In the genomic region with DNA sequence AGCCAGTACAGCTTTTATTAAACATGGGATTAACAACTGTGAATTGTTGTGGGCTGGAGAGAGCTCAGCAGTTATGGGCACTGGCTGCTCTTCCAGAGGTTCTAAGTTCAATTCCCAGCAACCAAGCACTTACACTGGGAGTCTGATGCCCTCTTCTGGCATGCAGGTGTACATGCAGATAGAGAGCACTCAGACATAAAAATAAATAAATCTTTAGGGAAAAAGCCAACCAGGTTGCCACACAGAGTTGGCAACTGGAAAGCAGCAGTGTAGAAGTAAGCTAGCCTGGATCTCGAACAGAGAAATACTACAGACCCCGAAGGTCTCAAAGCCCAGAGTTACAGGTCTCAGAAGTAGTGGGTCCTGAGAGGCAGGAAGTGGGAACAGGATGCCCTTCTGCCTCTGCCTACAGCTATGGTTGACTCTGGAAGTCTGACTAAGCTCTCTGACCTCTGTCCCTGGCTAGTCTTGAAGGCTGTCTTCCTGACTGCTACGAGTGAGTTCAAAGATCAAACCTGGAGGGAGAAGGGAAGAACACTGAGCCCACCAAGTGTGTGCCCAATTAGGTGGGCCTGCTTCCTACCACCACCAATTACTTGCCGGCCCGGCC, we compare ENCODE assay signal across 8 mouse cellular contexts. TPM values are rescaled to one million over a fixed set of nuclear protein-coding genes. Genes with fewer than 3 reads are reported as not detected.
DNase-seq lines count a peak whose midpoint lies in the region; ATAC-seq and TF ChIP-seq lines count a peak whose summit lies in the region.

No protein-coding gene starts in this region.

- no peak for ATAC-seq in forebrain, postnatal 0 days
- no peak for ATAC-seq in forebrain, embryonic 16.5 days
- ATAC-seq in frontal cortex, adult (ENCODE audit: low TSS enrichment) = no peak

- WGBS in forebrain, postnatal 0 days = 59% methylated on average over 5 of the region's 5 CpGs
- 76% methylated on average over 5 of the region's 5 CpGs for WGBS in forebrain, embryonic 16.5 days
- 39% methylated on average over 5 of the region's 5 CpGs for WGBS in macrophage (ENCODE audit: missing documents)

- H3K79me2 ChIP-seq in macrophage (ENCODE audit: inconsistent target) = no peaks in the 10 kb centered on the region

- H3K9ac ChIP-seq in forebrain, postnatal 0 days = no peak overlapping the region
- no peak overlapping the region for H3K9ac ChIP-seq in forebrain, embryonic 16.5 days (replicated peaks; ENCODE audit: low read depth, low read length)

- H3K9me3 ChIP-seq in forebrain, postnatal 0 days (ENCODE audit: low read length) = no peaks in the 10 kb centered on the region
- no peaks in the 10 kb centered on the region for H3K9me3 ChIP-seq in forebrain, embryonic 16.5 days (ENCODE audit: control insufficient read depth, low read length)

- intact Hi-C loops in heart, postnatal 14 days (cut with DNase I) = loop anchor here (1.0 to 5.0 kb wide), 2 partner anchors 39 to 99 kb away; partner anchors contain the start of gene Ubn2

- peak; percentile 18 for DNase-seq in forebrain, postnatal 0 days
- peak; percentile 13 to 14 for DNase-seq in urinary bladder, postnatal 36 days (ENCODE audit: low spot score in 2 of 2)
- no peak for DNase-seq in urinary bladder, postnatal 10 days (ENCODE audit: low spot score)
- peak; percentile 16 to 33 for DNase-seq in heart, postnatal 14 days
- DNase-seq in left cerebral cortex, adult 11 months (ENCODE audit: low spot score) = no peak

- no peaks in the 10 kb centered on the region for H3K36me3 ChIP-seq in forebrain, postnatal 0 days (ENCODE audit: insufficient read depth)
- no peaks in the 10 kb centered on the region for H3K36me3 ChIP-seq in forebrain, embryonic 16.5 days (ENCODE audit: control insufficient read depth, insufficient read depth)
- H3K36me3 ChIP-seq in macrophage (ENCODE audit: inconsistent target) = no peaks in the 10 kb centered on the region

- no peak overlapping the region for H3K4me2 ChIP-seq in forebrain, postnatal 0 days (ENCODE audit: low read depth)
- H3K4me2 ChIP-seq in forebrain, embryonic 16.5 days (ENCODE audit: low read length) = no peak overlapping the region

- TF ChIP-seq CTCF in forebrain, postnatal 0 days (IDR thresholded peaks at IDR 0.05; ENCODE audit: low read depth) = peak; percentile 68

- H3K4me3 ChIP-seq in forebrain, postnatal 0 days (ENCODE audit: low read depth, low read length) = no peak overlapping the region
- no peak overlapping the region for H3K4me3 ChIP-seq in forebrain, embryonic 16.5 days (replicated peaks; ENCODE audit: low read length)
- no peak overlapping the region for H3K4me3 ChIP-seq in macrophage (ENCODE audit: inconsistent target)

- no peaks in the 10 kb centered on the region for H3K27me3 ChIP-seq in forebrain, postnatal 0 days (ENCODE audit: insufficient read depth, low read length)
- no peaks in the 10 kb centered on the region for H3K27me3 ChIP-seq in forebrain, embryonic 16.5 days (replicated peaks; ENCODE audit: control insufficient read depth, insufficient read depth, low read length)

- H3K4me1 ChIP-seq in forebrain, postnatal 0 days (ENCODE audit: insufficient read depth) = 0 out of 2 replicates have a peak, but pooled peaks cover 4% of the 10 kb centered on the region
- peaks cover 11% of the 10 kb centered on the region for H3K4me1 ChIP-seq in forebrain, embryonic 16.5 days (replicated peaks; ENCODE audit: control insufficient read depth, insufficient read depth, low read length)

- H3K27ac ChIP-seq in forebrain, postnatal 0 days (ENCODE audit: low read depth, low read length) = no peak overlapping the region
- H3K27ac ChIP-seq in forebrain, embryonic 16.5 days (ENCODE audit: low read length) = no peak overlapping the region
- peak overlapping the region; percentile 24; the same call in 1 of the 2 replicates for H3K27ac ChIP-seq in macrophage

RNA-seq across cellular contexts. Expression of gene Fmc1, which starts 2.0 kb away (rescaled TPM):
- 65.3 and 65.8 TPM in 2 replicates for total RNA-seq in forebrain, postnatal 0 days (2014; rRNA removed)
- 180 and 203 TPM in 2 replicates for polyA plus RNA-seq in forebrain, postnatal 0 days (2015; fragmentation: Nextera tagmentation; extraction: Ambion mirVana)
- polyA plus RNA-seq in forebrain, embryonic 16.5 days (2015; fragmentation: Nextera tagmentation; extraction: Ambion mirVana) = 130 and 134 TPM in 2 replicates
- 100 to 1,000 TPM; 221 to 227 TPM for total RNA-seq in heart, postnatal 14 days (2021)
- total RNA-seq in macrophage (2018; cell fraction: chromatin; rRNA removed) = 1 to 10 TPM in 5 of 26 experiments, not detected in 21; 2.4 to 3.5 (median 3.3) TPM
- total RNA-seq in macrophage (2018; cell fraction: cytosol; rRNA removed) = 10 to 100 TPM in 10 of 26 experiments, 1 to 10 TPM in 16; 5.2 to 15.2 (median 8.9) TPM
- 1 to 10 TPM in 9 of 26 experiments, not detected in 17; 1.8 to 5.5 (median 3.1) TPM for total RNA-seq in macrophage (2018; cell fraction: nucleus; rRNA removed)
- 2.8 to 13.1 TPM (median 8.6 TPM) in 3 replicates for polyA plus RNA-seq in macrophage (2018)

RNA-seq across cellular contexts. Expression of gene Luc7l2, which starts 19.8 kb away (rescaled TPM):
- 73.2 and 97.6 TPM in 2 replicates for total RNA-seq in forebrain, postnatal 0 days (2014; rRNA removed)
- polyA plus RNA-seq in forebrain, postnatal 0 days (2015; fragmentation: Nextera tagmentation; extraction: Ambion mirVana) = 12.0 and 26.1 TPM in 2 replicates
- 34.8 and 48.7 TPM in 2 replicates for polyA plus RNA-seq in forebrain, embryonic 16.5 days (2015; fragmentation: Nextera tagmentation; extraction: Ambion mirVana)
- total RNA-seq in heart, postnatal 14 days (2021) = 100 to 1,000 TPM; 113 to 119 TPM
- 1,000 to 10,000 TPM; 1,179 to 1,778 (median 1,568) TPM for total RNA-seq in macrophage (2018; cell fraction: chromatin; rRNA removed)
- 100 to 1,000 TPM in 5 of 26 experiments, 10 to 100 TPM in 21; 41.8 to 121 (median 62.5) TPM for total RNA-seq in macrophage (2018; cell fraction: cytosol; rRNA removed)
- total RNA-seq in macrophage (2018; cell fraction: nucleus; rRNA removed) = 1,000 to 10,000 TPM in 9 of 26 experiments, 100 to 1,000 TPM in 17; 498 to 1,242 (median 889) TPM
- 72.9 to 93.0 TPM (median 86.6 TPM) in 3 replicates for polyA plus RNA-seq in macrophage (2018)

Comparison
In these comparisons a context has a peak if more than half of its experiments do, and no peak if none do; other contexts are left out.
1. DNase-seq: peak in forebrain, postnatal 0 days (single experiment), urinary bladder, postnatal 36 days (2 of 2) and heart, postnatal 14 days (2 of 2); none in urinary bladder, postnatal 10 days (single experiment) and left cerebral cortex, adult 11 months (single experiment).